Mouse (Mus musculus): ENCODE results near the gene Dctn3.
"Not testable (repeated sequence)": the region's sequence is repeated elsewhere in the genome, so short reads cannot be mapped to it uniquely, and the experiment has no call there.

Gene Dctn3

GRCm38 (mm10) chr4:41722918-41723351, at the start of gene Dctn3:
Dctn3 (minus strand) TSS chr4:41723170.
- DNase-seq = peak; percentile 81

GRCm38 (mm10) chr4:41767301-41767700, 44.3 kb upstream of the Dctn3 start:
- DNase-seq = not testable (repeated sequence)

- DNase-seq = not testable (repeated sequence)
These were observed 40.2 kb upstream of the Dctn3 start for GRCm38 (mm10) chr4:41763176-41763575.

- peak; percentile 73 for DNase-seq
These were observed 39.7 kb upstream of the Dctn3 start for GRCm38 (mm10) chr4:41762688-41763114.

- no peak for DNase-seq
These were observed 39.2 kb upstream of the Dctn3 start for GRCm38 (mm10) chr4:41762099-41762687.

- DNase-seq = no peak
These were observed 38.7 kb upstream of the Dctn3 start for GRCm38 (mm10) chr4:41761680-41762079.

GRCm38 (mm10) chr4:41760911-41761310, 37.9 kb upstream of the Dctn3 start:
- no peak for DNase-seq

GRCm38 (mm10) chr4:41760288-41760721, 37.3 kb upstream of the Dctn3 start:
- DNase-seq = peak; percentile 74

- no peak for DNase-seq
These were observed 36.8 kb upstream of the Dctn3 start for GRCm38 (mm10) chr4:41759656-41760287.

GRCm38 (mm10) chr4:41759206-41759605, 36.2 kb upstream of the Dctn3 start:
- DNase-seq = no peak

- DNase-seq = no peak
These were observed 35.7 kb upstream of the Dctn3 start for GRCm38 (mm10) chr4:41758701-41759100.

GRCm38 (mm10) chr4:41758021-41758420, 35.1 kb upstream of the Dctn3 start:
- no peak for DNase-seq

GRCm38 (mm10) chr4:41757321-41757720, 34.4 kb upstream of the Dctn3 start:
- DNase-seq = no peak

GRCm38 (mm10) chr4:41756440-41756839, 33.5 kb upstream of the Dctn3 start:
- no peak for DNase-seq

GRCm38 (mm10) chr4:41755338-41756305, 32.7 kb upstream of the Dctn3 start, which contains the start of gene Sigmar1:
Sigmar1 (minus strand) TSS chr4:41756157.
- DNase-seq = peak; percentile 82

GRCm38 (mm10) chr4:41754797-41755337, 31.9 kb upstream of the Dctn3 start, which contains the start of gene Galt:
Galt (plus strand) TSS chr4:41755228.
- no peak for DNase-seq

GRCm38 (mm10) chr4:41745021-41745420, 22.1 kb upstream of the Dctn3 start:
- no peak for DNase-seq

- no peak for DNase-seq
These were observed 21.2 kb upstream of the Dctn3 start for GRCm38 (mm10) chr4:41744131-41744530.

- peak; percentile 89 for DNase-seq
These were observed 18.2 kb upstream of the Dctn3 start for GRCm38 (mm10) chr4:41741158-41741560.

GRCm38 (mm10) chr4:41740380-41741157, 17.6 kb upstream of the Dctn3 start:
- peak; percentile 79 for DNase-seq

- no peak for DNase-seq
These were observed 16.3 kb upstream of the Dctn3 start for GRCm38 (mm10) chr4:41739260-41739659.

- no peak for DNase-seq
These were observed 15.3 kb upstream of the Dctn3 start for GRCm38 (mm10) chr4:41738256-41738603.
